Mouse (Mus musculus) cortical plate, adult 2 months (tissue): ENCODE results near the gene Tbc1d5. TPM values are rescaled to one million over a fixed set of nuclear protein-coding genes. Genes with fewer than 3 reads are reported as not detected.
A peak's percentile ranks its signal among the peaks of the same experiment; 100 is the strongest.

Experiments used
- H3K27ac ChIP-seq: fragments of 200-500 bp; 2 replicates; pipeline ENCODE4 v1.5.1; 2012; ENCODE audit warnings: low read length, control low read depth, inconsistent platforms; ENCODE audit not compliant: insufficient read depth
- H3K4me1 ChIP-seq: fragments of 200-500 bp; 2 replicates; pipeline ENCODE4 v1.6.1; 2011; ENCODE audit warnings: low read length; ENCODE audit not compliant: control insufficient read depth, insufficient read depth
- H3K4me3 ChIP-seq: fragments of 200-500 bp; 2 replicates; pipeline ENCODE4 v1.5.1; 2011; ENCODE audit warnings: mild to moderate bottlenecking, low read length, control low read depth; ENCODE audit not compliant: insufficient read depth
- CTCF ChIP-seq: fragments of 200-500 bp; IDR thresholded peaks from 2 replicates; pipeline ENCODE4 v1.5.1; 2011; ENCODE audit warnings: mild to moderate bottlenecking, control low read depth, low read length; ENCODE audit not compliant: insufficient read depth; ENCODE audit errors: extremely low read depth
- POLR2A ChIP-seq: fragments of 200-500 bp; IDR thresholded peaks from 2 replicates; pipeline ENCODE4 v1.6.1; 2011; ENCODE audit warnings: mild to moderate bottlenecking, low read length, control low read depth; ENCODE audit not compliant: insufficient read depth; ENCODE audit errors: extremely low read depth
- polyA plus RNA-seq: library from polyadenylated mRNA; depleted of rRNA; stranded (reverse); fragments of >200 nt; gene quantifications from 2 replicates; pipeline ENCODE4 v1.2.3, GENCODE M21; 2012; rRNA removed

The Tbc1d5 gene
- 23.0 and 23.4 TPM in 2 replicates for polyA plus RNA-seq

- peaks cover 4% of the 10 kb centered on the region; the same call in 1 of the 2 replicates for H3K4me1 ChIP-seq
- H3K27ac ChIP-seq, result peak within 1 kb of the TSS; percentile 98
- peak within 1 kb of the TSS; percentile 62 for H3K4me3 ChIP-seq
- TF ChIP-seq POLR2A (peak; percentile 79), CTCF (no peak)
These were observed at the start of gene Tbc1d5 for GRCm38 (mm10) chr17:51179195-51179953. Tbc1d5 (minus strand) TSS chr17:51179352.

- TF ChIP-seq POLR2A, result no peak
- TF ChIP-seq CTCF, result no peak
- H3K4me1 ChIP-seq, result no peaks in the 10 kb centered on the region
- H3K27ac ChIP-seq, result no peak overlapping the region
- no peak overlapping the region for H3K4me3 ChIP-seq
These were observed 46.9 kb upstream of the Tbc1d5 start for GRCm38 (mm10) chr17:51226056-51226455.

- H3K4me3 ChIP-seq, result no peak overlapping the region
- TF ChIP-seq CTCF, result no peak
- no peak overlapping the region for H3K27ac ChIP-seq
- no peaks in the 10 kb centered on the region for H3K4me1 ChIP-seq
These were observed 44.0 kb upstream of the Tbc1d5 start for GRCm38 (mm10) chr17:51223152-51223551.

- Histone ChIP-seq H3K27ac (no peak overlapping the region), H3K4me3 (no peak overlapping the region), H3K4me1 (no peaks in the 10 kb centered on the region)
- TF ChIP-seq CTCF (no peak), POLR2A (no peak)
These were observed 41.9 kb upstream of the Tbc1d5 start for GRCm38 (mm10) chr17:51221075-51221474.

GRCm38 (mm10) chr17:51219897-51220296 is 40.7 kb upstream of the Tbc1d5 start:
- no peak for TF ChIP-seq POLR2A
- TF ChIP-seq CTCF, result no peak
- H3K4me1 ChIP-seq, result no peaks in the 10 kb centered on the region
- H3K4me3 ChIP-seq, result no peak overlapping the region
- no peak overlapping the region for H3K27ac ChIP-seq

- TF ChIP-seq POLR2A (no peak), CTCF (no peak)
- Histone ChIP-seq H3K27ac (no peak overlapping the region), H3K4me3 (no peak overlapping the region), H3K4me1 (no peaks in the 10 kb centered on the region)
These were observed 37.3 kb upstream of the Tbc1d5 start for GRCm38 (mm10) chr17:51216426-51216825.

GRCm38 (mm10) chr17:51209565-51209964 is 30.4 kb upstream of the Tbc1d5 start:
- Histone ChIP-seq H3K4me1 (no peaks in the 10 kb centered on the region), H3K4me3 (no peak overlapping the region), H3K27ac (no peak overlapping the region)
- TF ChIP-seq CTCF (no peak), POLR2A (no peak)

- Histone ChIP-seq H3K27ac (no peak overlapping the region), H3K4me3 (no peak overlapping the region), H3K4me1 (no peaks in the 10 kb centered on the region)
- TF ChIP-seq POLR2A, result no peak
- TF ChIP-seq CTCF, result no peak
These were observed 25.5 kb upstream of the Tbc1d5 start for GRCm38 (mm10) chr17:51204643-51205042.

GRCm38 (mm10) chr17:51195561-51195960 is 16.4 kb upstream of the Tbc1d5 start:
- no peak for TF ChIP-seq CTCF
- no peak for TF ChIP-seq POLR2A
- H3K4me1 ChIP-seq, result no peaks in the 10 kb centered on the region
- no peak overlapping the region for H3K27ac ChIP-seq

GRCm38 (mm10) chr17:51194787-51195186 is 15.6 kb upstream of the Tbc1d5 start:
- no peak overlapping the region for H3K27ac ChIP-seq
- TF ChIP-seq CTCF, result no peak
- TF ChIP-seq POLR2A, result no peak

More at GRCm38 (mm10) chr17:51195561-51195960, 16.4 kb upstream of the Tbc1d5 start:
- H3K4me3 ChIP-seq, result no peak overlapping the region

More at GRCm38 (mm10) chr17:51194787-51195186, 15.6 kb upstream of the Tbc1d5 start:
- no peaks in the 10 kb centered on the region for H3K4me1 ChIP-seq
- no peak overlapping the region for H3K4me3 ChIP-seq
